Mouse (Mus musculus) fibroblast of lung, adult 2 months (primary cell): ENCODE measurements around the gene Slfn8.
"Not testable (repeated sequence)": the region's sequence is repeated elsewhere in the genome, so short reads cannot be mapped to it uniquely, and the experiment has no call there.

ENCODE experiments used
- DNase-seq: peaks from one replicate; pipeline ENCODE4 v3.0.0-alpha.2; 2011; ENCODE audit warnings: low read depth

Slfn8 gene

GRCm38 (mm10) chr11:82991469-82992166, 29.0 kb downstream of the Slfn8 start, which contains the start of gene Slfn9:
Slfn9 (minus strand) TSS chr11:82991830.
- DNase-seq: peak; percentile 43

GRCm38 (mm10) chr11:82990612-82991385, 29.8 kb downstream of the Slfn8 start:
- DNase-seq: peak; percentile 29

- no peak for DNase-seq
These were observed 31.3 kb downstream of the Slfn8 start for GRCm38 (mm10) chr11:82989357-82989756.

- no peak for DNase-seq
These were observed 33.0 kb downstream of the Slfn8 start for GRCm38 (mm10) chr11:82987621-82988020.

GRCm38 (mm10) chr11:82983193-82983592, 37.4 kb downstream of the Slfn8 start:
- no peak for DNase-seq

GRCm38 (mm10) chr11:82982409-82982808, 38.2 kb downstream of the Slfn8 start:
- not testable (repeated sequence) for DNase-seq

- DNase-seq: peak; percentile 14
These were observed 46.7 kb downstream of the Slfn8 start for GRCm38 (mm10) chr11:82973916-82974315.

GRCm38 (mm10) chr11:82971590-82971974, 49.0 kb downstream of the Slfn8 start:
- no peak for DNase-seq

- DNase-seq: peak; percentile 18
These were observed 49.7 kb downstream of the Slfn8 start for GRCm38 (mm10) chr11:82970712-82971589.

GRCm38 (mm10) chr11:82962215-82962614, 58.4 kb downstream of the Slfn8 start:
- no peak for DNase-seq

- no peak for DNase-seq
These were observed 58.9 kb downstream of the Slfn8 start for GRCm38 (mm10) chr11:82961743-82962142.

- DNase-seq: peak; percentile 15
These were observed 61.0 kb downstream of the Slfn8 start for GRCm38 (mm10) chr11:82959613-82960012.

- no peak for DNase-seq
These were observed 63.7 kb downstream of the Slfn8 start for GRCm38 (mm10) chr11:82956925-82957324.

- no peak for DNase-seq
These were observed 66.0 kb downstream of the Slfn8 start for GRCm38 (mm10) chr11:82954631-82955030.

GRCm38 (mm10) chr11:82952612-82953542, 67.7 kb downstream of the Slfn8 start:
- DNase-seq: no peak
